Mouse (Mus musculus): Measurements from ENCODE around the gene Kctd8.
A peak's percentile ranks its signal among the peaks of the same experiment; 100 is the strongest.
"Not testable (repeated sequence)": the region's sequence is repeated elsewhere in the genome, so short reads cannot be mapped to it uniquely, and the experiment has no call there.

Gene Kctd8

GRCm38 (mm10) chr5:69340919-69341801 lies at the start of gene Kctd8:
Gene Kctd8, minus strand, starts transcription at chr5:69341679.
- DNase-seq (ENCODE audit: inconsistent ontology term) = peak; percentile 93

- DNase-seq (ENCODE audit: inconsistent ontology term) = no peak
These were observed 37.6 kb upstream of the Kctd8 start for GRCm38 (mm10) chr5:69379072-69379471.

- no peak for DNase-seq (ENCODE audit: inconsistent ontology term)
These were observed 9.1 kb upstream of the Kctd8 start for GRCm38 (mm10) chr5:69350596-69350995.

- peak; percentile 77 for DNase-seq (ENCODE audit: inconsistent ontology term)
These were observed 1.2 kb downstream of the Kctd8 start for GRCm38 (mm10) chr5:69340102-69340918.

- DNase-seq (ENCODE audit: inconsistent ontology term) = peak; percentile 33
These were observed 1.9 kb downstream of the Kctd8 start for GRCm38 (mm10) chr5:69339623-69339970.

- DNase-seq (ENCODE audit: inconsistent ontology term) = peak; percentile 35
These were observed 2.4 kb downstream of the Kctd8 start for GRCm38 (mm10) chr5:69338916-69339622.

- DNase-seq (ENCODE audit: inconsistent ontology term) = peak; percentile 56
These were observed 13.9 kb downstream of the Kctd8 start for GRCm38 (mm10) chr5:69327561-69327960.

- peak; percentile 69 for DNase-seq (ENCODE audit: inconsistent ontology term)
These were observed 16.8 kb downstream of the Kctd8 start for GRCm38 (mm10) chr5:69324566-69325230.

- DNase-seq (ENCODE audit: inconsistent ontology term) = no peak
These were observed 28.9 kb downstream of the Kctd8 start for GRCm38 (mm10) chr5:69312611-69313010.

- DNase-seq (ENCODE audit: inconsistent ontology term) = no peak
These were observed 39.8 kb downstream of the Kctd8 start for GRCm38 (mm10) chr5:69301665-69302064.

- no peak for DNase-seq (ENCODE audit: inconsistent ontology term)
These were observed 49.1 kb downstream of the Kctd8 start for GRCm38 (mm10) chr5:69292353-69292752.

- no peak for DNase-seq (ENCODE audit: inconsistent ontology term)
These were observed 57.1 kb downstream of the Kctd8 start for GRCm38 (mm10) chr5:69284359-69284758.

- no peak for DNase-seq (ENCODE audit: inconsistent ontology term)
These were observed 89.1 kb downstream of the Kctd8 start for GRCm38 (mm10) chr5:69252366-69252765.

- DNase-seq (ENCODE audit: inconsistent ontology term) = no peak
These were observed 99.5 kb downstream of the Kctd8 start for GRCm38 (mm10) chr5:69241931-69242330.

- DNase-seq (ENCODE audit: inconsistent ontology term) = no peak
These were observed 107.9 kb downstream of the Kctd8 start for GRCm38 (mm10) chr5:69233560-69233959.

GRCm38 (mm10) chr5:69231649-69232048 lies 109.8 kb downstream of the Kctd8 start:
- not testable (repeated sequence) for DNase-seq (ENCODE audit: inconsistent ontology term)

GRCm38 (mm10) chr5:69227147-69227546 lies 114.3 kb downstream of the Kctd8 start:
- no peak for DNase-seq (ENCODE audit: inconsistent ontology term)

GRCm38 (mm10) chr5:69222608-69223007 lies 118.9 kb downstream of the Kctd8 start:
- no peak for DNase-seq (ENCODE audit: inconsistent ontology term)

GRCm38 (mm10) chr5:69215216-69215615 lies 126.3 kb downstream of the Kctd8 start:
- peak; percentile 47 for DNase-seq (ENCODE audit: inconsistent ontology term)

GRCm38 (mm10) chr5:69209401-69209800 lies 132.1 kb downstream of the Kctd8 start:
- peak; percentile 36 for DNase-seq (ENCODE audit: inconsistent ontology term)

GRCm38 (mm10) chr5:69207713-69208112 lies 133.8 kb downstream of the Kctd8 start:
- DNase-seq (ENCODE audit: inconsistent ontology term) = no peak

Data from Muller cell, postnatal 12 days (primary cell).